Mouse (Mus musculus) heart, postnatal 0 days (tissue): ENCODE results near the gene Rpl12. TPM values are rescaled to one million over a fixed set of nuclear protein-coding genes. Genes with fewer than 3 reads are reported as not detected.

ENCODE experiments used
- ATAC-seq: fragments of 200-750 bp; cut with Nextera tagmentation; 2 replicates; pipeline ENCODE4 v1.8.0; 2017; ENCODE audit warnings: low read depth, moderate number of reproducible peaks, moderate library complexity; ENCODE audit not compliant: insufficient read depth
- DNase-seq: peaks from one replicate; pipeline ENCODE4 v3.0.0-alpha.2; 2016; ENCODE audit warnings: low spot score
- H3K27ac ChIP-seq: fragments of 300-500 bp; sonication (generic); 2 replicates; pipeline ENCODE4 v1.5.1; 2014; ENCODE audit warnings: low read depth, mild to moderate bottlenecking
- H3K27me3 ChIP-seq: fragments of 300-500 bp; sonication (generic); 2 replicates; pipeline ENCODE4 v1.6.1; 2014; ENCODE audit warnings: low read length, mixed read lengths; ENCODE audit not compliant: control insufficient read depth, insufficient read depth
- H3K36me3 ChIP-seq: fragments of 300-500 bp; sonication (generic); replicated peaks from 2 replicates; pipeline ENCODE4 v1.6.1; 2014; ENCODE audit warnings: low read length, mixed read lengths; ENCODE audit not compliant: control insufficient read depth, insufficient read depth
- H3K4me1 ChIP-seq: fragments of 300-500 bp; sonication (generic); 2 replicates; pipeline ENCODE4 v1.6.1; 2014; ENCODE audit warnings: antibody characterized with exemption; ENCODE audit not compliant: control insufficient read depth, insufficient read depth
- H3K4me2 ChIP-seq: fragments of 300-500 bp; sonication (generic); 2 replicates; pipeline ENCODE4 v1.6.1; 2014; ENCODE audit warnings: low read depth, mild to moderate bottlenecking, low read length, moderate library complexity
- H3K4me3 ChIP-seq: fragments of 300-500 bp; sonication (generic); 2 replicates; pipeline ENCODE4 v1.5.1; 2014; ENCODE audit warnings: low read depth, low read length
- H3K9ac ChIP-seq: fragments of 300-500 bp; sonication (generic); replicated peaks from 2 replicates; pipeline ENCODE4 v1.6.1; 2014; ENCODE audit warnings: low read depth, low read length, mixed read lengths
- H3K9me3 ChIP-seq: fragments of 300-500 bp; sonication (generic); replicated peaks from 2 replicates; pipeline ENCODE4 v1.6.1; 2016; ENCODE audit warnings: low read length; ENCODE audit not compliant: control insufficient read depth
- CTCF ChIP-seq: IDR thresholded peaks from 2 replicates; pipeline ENCODE4 v1.5.1; 2016; ENCODE audit warnings: antibody characterized with exemption, control low read depth, low read depth
- EP300 ChIP-seq: IDR thresholded peaks from 2 replicates; pipeline ENCODE4 v1.6.1; 2016; ENCODE audit warnings: antibody characterized with exemption, low read depth
- WGBS: fragments of 180-500 bp; shearing (Covaris S2); extraction: QIAGEN DNeasy Blood & Tissue Kit; methylation state at CpG from one replicate; pipeline ENCODE4 v1.1.7; 2014; 5-methylcytosine and 5-hydroxymethylcytosine counted together
- polyA plus RNA-seq: library from polyadenylated mRNA; unstranded; fragments of >200 nt; fragmentation: Nextera tagmentation; extraction: Ambion mirVana; gene quantifications from 2 replicates; pipeline ENCODE4 v1.2.1, GENCODE M21; 2015
- total RNA-seq: library from RNA; depleted of rRNA; stranded (reverse); fragments of >200 nt; gene quantifications from 2 replicates; pipeline ENCODE4 v1.2.3, GENCODE M21; 2014; ENCODE audit warnings: low replicate concordance

Gene Rpl12
- total and polyA plus RNA-seq, 2 experiments from 2014 or later: 80.1 to 255 TPM

DNA sequence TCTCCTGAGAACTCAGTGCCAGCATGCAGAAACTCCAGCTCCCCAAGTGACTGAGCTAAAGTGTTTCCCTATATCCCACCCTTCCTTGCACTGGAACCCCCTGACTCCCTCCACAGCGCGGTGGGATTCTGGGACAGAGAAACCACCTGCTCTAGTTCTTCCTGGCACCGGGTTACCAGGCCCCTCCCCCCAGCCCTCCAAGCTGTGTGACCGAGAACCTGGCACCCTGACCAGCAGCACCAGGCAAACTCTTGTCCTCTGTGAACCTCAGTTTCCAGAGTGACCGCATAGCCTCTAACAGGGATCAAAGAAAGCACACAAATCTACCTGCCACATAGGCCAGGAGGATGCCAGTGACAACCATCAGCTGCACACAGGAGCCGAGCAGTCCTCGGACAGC, 18.3 kb downstream of the Rpl12 start:
- Histone ChIP-seq H3K9me3 (no peaks in the 10 kb centered on the region), H3K36me3 (peaks cover 13% of the 10 kb centered on the region), H3K4me2 (no peak overlapping the region), H3K27ac (no peak overlapping the region), H3K27me3 (no peaks in the 10 kb centered on the region), H3K9ac (no peak overlapping the region), H3K4me1 (peaks cover 11% of the 10 kb centered on the region), H3K4me3 (no peak overlapping the region)
- ATAC-seq: no peak
- TF ChIP-seq CTCF: no peak
- TF ChIP-seq EP300: no peak
- WGBS: 87% methylated on average over 7 of the region's 7 CpGs
- DNase-seq: no peak

DNA sequence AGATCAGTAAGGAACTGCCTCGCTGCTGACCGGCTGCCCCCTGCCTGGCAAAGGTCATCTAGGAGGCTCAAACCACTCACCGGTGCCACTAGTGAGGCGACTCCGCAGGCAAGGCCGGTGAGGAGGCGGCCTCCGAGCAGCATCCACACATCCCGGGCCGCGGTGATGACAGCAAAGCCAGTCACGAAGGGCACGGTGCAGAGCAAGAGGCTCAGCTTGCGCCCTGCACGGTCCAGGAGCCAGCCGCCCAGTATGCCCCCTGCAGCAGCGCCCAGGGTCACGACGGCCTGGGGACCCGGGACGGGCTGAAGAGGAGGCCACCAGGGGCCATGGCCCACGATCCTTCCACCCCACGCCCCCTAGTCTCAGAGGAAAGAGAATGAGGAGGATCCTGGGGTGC, 19.9 kb downstream of the Rpl12 start:
- 2% methylated on average over 23 of the region's 23 CpGs for WGBS
- H3K4me3 ChIP-seq: peak overlapping the region; percentile 83

GRCm38 (mm10) chr2:32981725-32982271, 20.4 kb downstream of the Rpl12 start, which contains the start of gene Slc2a8:
TSS of gene Slc2a8 (minus strand) at chr2:32982083.
- peak; percentile 98 for ATAC-seq
- Histone ChIP-seq H3K4me2 (peak within 1 kb of the TSS; percentile 100), H3K4me3 (peak within 1 kb of the TSS; percentile 83), H3K27ac (peak within 1 kb of the TSS; percentile 66), H3K36me3 (no peaks in the 10 kb centered on the region), H3K9me3 (no peaks in the 10 kb centered on the region), H3K4me1 (peaks cover 11% of the 10 kb centered on the region), H3K9ac (peak within 1 kb of the TSS; percentile 84), H3K27me3 (no peaks in the 10 kb centered on the region)
- 1% methylated on average over 50 of the region's 50 CpGs for WGBS
- no peak for TF ChIP-seq EP300
- TF ChIP-seq CTCF: no peak
- peak; percentile 97 for DNase-seq

More for the DNA sequence above, 19.9 kb downstream of the Rpl12 start:
- Histone ChIP-seq H3K4me2 (peak overlapping the region; percentile 100), H3K27ac (peak overlapping the region; percentile 66), H3K9me3 (no peaks in the 10 kb centered on the region), H3K4me1 (peaks cover 11% of the 10 kb centered on the region), H3K27me3 (no peaks in the 10 kb centered on the region), H3K36me3 (no peaks in the 10 kb centered on the region; the same call in 1 of the 2 replicates), H3K9ac (peak overlapping the region; percentile 84)
- TF ChIP-seq EP300: no peak
- no peak for TF ChIP-seq CTCF
- DNase-seq (no peak), ATAC-seq (peak; percentile 57)

- no peaks in the 10 kb centered on the region for H3K27me3 ChIP-seq
- no peak for TF ChIP-seq CTCF
- TF ChIP-seq EP300: no peak
- DNase-seq (no peak), ATAC-seq (no peak)
- under 1% methylated on average over 4 of the region's 4 CpGs for WGBS
- no peaks in the 10 kb centered on the region for H3K9me3 ChIP-seq
- H3K36me3 ChIP-seq: no peaks in the 10 kb centered on the region
- no peak overlapping the region for H3K9ac ChIP-seq
- peaks cover 11% of the 10 kb centered on the region for H3K4me1 ChIP-seq
- peak overlapping the region; percentile 83 for H3K4me3 ChIP-seq
- H3K4me2 ChIP-seq: peak overlapping the region; percentile 100
- H3K27ac ChIP-seq: no peak overlapping the region; the same call in 1 of the 2 replicates
Measured at GRCm38 (mm10) chr2:32982700-32983099, 21.3 kb downstream of the Rpl12 start.

- Histone ChIP-seq H3K4me2 (no peak overlapping the region), H3K27me3 (no peaks in the 10 kb centered on the region), H3K4me1 (peaks cover 11% of the 10 kb centered on the region), H3K36me3 (no peaks in the 10 kb centered on the region), H3K9ac (no peak overlapping the region), H3K4me3 (no peak overlapping the region), H3K27ac (no peak overlapping the region), H3K9me3 (no peaks in the 10 kb centered on the region)
- ATAC-seq (no peak), DNase-seq (no peak)
- TF ChIP-seq CTCF (no peak), EP300 (no peak)
- WGBS: 60% methylated on average over 6 of the region's 6 CpGs
Measured at GRCm38 (mm10) chr2:32983617-32984016, 22.3 kb downstream of the Rpl12 start.

DNA sequence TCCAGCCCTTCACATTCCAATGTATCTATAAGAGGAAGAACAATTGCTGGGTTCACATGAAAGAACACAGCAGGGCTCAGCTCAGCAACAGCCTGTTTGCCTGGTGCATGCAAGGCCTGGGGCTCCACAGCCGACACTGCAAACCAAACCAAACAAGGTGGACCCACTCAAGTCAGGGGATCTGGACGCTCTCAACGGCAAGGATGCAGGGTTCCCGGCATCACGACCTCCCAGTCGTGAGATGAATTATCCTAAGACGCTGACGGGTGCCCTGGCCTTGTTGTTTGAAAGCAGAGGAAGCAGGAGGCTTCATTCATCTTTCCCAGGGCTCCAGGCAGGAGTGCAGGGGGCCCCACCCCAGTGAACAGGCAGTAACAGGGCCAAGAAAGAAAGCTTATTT, 24.5 kb downstream of the Rpl12 start:
- no peak for TF ChIP-seq EP300
- no peak for TF ChIP-seq CTCF
- H3K4me2 ChIP-seq: no peak overlapping the region
- no peak overlapping the region for H3K27ac ChIP-seq
- no peak for ATAC-seq
- DNase-seq: no peak
- peaks cover 8% of the 10 kb centered on the region for H3K4me1 ChIP-seq
- H3K9me3 ChIP-seq: no peaks in the 10 kb centered on the region
- no peaks in the 10 kb centered on the region for H3K27me3 ChIP-seq
- no peak overlapping the region for H3K4me3 ChIP-seq
- H3K9ac ChIP-seq: no peak overlapping the region
- WGBS: 67% methylated on average over 8 of the region's 8 CpGs
- H3K36me3 ChIP-seq: no peaks in the 10 kb centered on the region
